Mouse (Mus musculus) MEL-GATA-1-ER (cell line): ENCODE measurements around the gene Tmem131l.

Source experiments
- DNase-seq: peaks from one replicate; pipeline ENCODE4 v3.0.0-alpha.2; 2012; ENCODE audit warnings: low read depth; ENCODE audit errors: extremely low read depth

The Tmem131l gene

DNA sequence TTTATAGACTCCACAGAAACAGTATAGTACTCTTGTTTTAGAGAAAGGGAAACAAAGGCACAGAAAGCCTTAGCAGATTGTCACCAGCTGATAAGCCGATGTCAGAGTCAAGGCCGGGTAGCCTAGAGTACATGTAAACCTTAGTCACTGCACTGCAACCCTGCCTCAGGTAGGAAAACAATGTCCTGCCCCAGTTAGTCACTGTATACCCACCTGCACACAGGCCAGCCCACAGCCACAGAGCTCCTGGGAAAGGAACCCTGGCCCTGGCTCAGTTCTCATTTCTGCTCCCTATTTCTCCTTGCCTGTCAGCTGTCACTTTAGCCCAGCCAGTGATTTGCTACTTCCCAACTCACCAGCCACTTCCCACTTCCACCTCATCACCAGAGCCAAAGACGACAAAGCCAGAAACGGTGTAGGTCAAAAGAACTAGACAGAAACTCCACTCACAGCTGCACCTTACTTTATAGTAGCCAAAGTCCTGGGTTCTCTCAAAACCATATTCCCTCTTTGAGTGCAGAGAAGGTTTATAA lies 24.4 kb downstream of the Tmem131l start:
- no peak for DNase-seq

DNA sequence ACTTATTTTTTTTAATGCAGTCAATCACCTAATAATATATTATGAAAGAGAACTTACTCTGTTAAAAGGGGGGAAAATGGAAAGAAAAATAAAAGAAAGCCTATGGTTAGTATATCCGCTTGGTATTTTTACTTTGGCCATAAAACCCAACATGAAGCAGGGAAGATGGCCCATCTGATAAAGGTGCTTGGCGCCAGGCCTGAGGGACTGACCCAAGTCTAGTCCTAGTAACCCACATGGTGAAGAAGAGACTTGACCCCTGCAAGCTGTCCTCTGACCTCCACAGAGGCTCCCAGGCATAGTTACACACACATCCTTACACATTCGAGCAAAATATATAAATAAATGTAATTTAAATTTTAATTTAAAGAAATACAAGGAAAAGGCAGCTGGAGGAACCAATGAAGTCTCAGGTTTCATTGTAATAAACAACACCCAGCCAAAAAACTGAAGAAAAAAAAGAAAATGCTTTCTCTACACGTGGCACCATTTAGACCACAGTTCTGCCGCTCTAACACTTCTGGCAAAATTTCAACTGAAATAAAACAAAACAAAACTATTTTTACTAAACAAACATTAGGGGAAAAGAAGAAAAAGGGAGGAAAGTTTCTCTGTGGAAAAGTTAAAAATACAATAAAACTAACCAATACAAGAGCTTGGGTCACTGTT lies 28.8 kb downstream of the Tmem131l start:
- no peak for DNase-seq

DNA sequence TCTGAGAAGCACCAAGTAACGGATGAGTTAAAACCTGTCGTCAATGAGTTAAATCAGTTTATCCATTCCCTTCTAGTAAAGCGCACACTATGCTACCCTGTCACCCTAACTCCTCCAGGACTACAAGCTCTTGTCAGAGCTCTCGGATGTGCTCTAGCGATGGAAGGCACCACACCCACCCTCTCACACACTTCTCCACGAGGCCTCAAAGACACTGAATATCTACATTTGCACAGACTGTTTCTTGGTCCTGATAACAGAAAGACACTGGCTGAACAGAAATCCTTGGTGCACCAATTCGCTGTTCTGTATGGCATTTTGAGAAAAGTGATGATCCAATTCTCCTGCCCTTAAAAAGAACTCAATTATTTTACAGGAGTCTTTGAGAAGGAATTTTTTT lies 34.0 kb downstream of the Tmem131l start:
- DNase-seq = no peak

DNA sequence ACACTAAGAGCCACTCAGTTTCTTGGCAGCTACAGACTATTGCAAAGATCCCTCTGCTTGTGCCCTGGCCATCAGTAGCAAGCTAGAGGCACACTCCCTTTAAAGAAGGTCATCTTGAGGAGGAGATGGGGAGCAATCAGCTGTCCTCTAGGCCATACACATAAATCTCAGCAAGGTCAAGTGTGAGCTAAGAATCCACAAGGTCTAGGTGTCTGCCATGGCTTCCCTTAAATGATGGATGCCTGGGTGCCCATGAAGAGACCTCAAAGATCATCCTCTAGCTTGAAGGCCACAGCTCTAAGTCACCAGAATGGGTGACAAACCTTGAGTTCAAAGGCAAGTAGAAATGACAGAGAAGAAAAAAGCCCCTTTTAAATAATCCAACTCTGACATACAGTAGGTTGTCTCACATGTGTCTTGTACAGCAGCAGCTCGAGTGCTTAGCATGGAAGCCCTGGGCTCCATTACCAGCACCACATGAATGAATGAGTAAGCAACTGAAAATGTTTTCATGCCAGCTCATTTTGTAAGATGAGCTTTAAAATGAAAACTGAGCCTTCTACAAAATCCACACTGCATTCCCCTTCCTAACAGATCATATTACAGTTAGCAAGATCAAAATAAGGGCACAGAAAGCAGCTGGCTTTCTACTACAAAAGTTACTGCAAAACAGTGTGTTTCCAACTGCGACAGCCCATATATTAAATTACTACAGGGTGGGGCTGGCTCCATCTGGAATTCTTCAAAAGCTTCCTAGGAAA lies 35.5 kb downstream of the Tmem131l start:
- DNase-seq = no peak

DNA sequence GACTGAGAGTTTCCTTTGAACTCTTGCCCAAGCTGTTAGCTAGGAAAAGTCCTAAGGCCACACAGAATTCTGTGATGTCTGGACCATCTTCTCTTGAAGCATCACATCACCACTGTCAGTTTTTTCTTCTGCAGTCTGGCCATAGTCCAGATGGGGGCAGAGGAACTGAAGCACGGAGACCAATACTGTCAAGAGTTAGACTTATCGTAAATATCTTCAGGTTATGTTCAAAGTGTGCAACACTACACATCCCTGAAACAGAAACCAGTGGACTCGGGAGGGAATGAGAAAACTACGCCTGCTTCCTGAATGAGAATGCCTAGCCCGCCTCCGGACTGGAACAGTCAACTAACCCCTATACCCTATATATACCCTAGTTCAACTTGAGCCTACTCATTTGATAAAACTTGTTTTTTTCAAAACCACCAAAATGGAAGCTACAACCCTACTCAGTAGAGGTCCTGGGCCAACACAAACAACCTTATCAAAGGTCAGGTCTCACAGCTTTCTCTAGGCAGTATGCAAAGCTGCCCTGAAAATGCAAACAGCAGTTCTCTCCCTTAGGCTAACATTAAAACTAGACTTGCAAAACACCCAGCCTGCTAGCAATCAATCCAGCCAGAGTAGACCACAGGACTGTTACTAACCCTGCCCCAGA lies 37.4 kb downstream of the Tmem131l start:
- no peak for DNase-seq

DNA sequence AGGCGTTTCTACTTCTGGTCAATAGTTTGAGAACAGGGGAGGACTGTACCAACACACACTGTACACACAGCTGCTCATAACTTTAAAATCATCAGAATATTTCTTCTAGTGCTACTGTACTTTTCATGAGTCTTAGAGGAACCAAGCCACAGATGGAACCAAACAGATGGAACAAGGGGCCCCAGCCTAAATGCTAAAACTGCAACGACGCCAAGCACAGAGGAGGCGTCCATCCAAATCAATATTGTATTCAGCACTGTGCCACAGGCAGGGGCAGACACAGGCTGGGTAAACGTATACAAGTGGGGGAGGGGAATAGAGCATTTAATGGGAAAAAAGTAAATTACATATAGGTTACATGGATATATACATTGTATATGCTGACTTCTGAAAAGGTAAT lies 42.4 kb downstream of the Tmem131l start:
- no peak for DNase-seq

DNA sequence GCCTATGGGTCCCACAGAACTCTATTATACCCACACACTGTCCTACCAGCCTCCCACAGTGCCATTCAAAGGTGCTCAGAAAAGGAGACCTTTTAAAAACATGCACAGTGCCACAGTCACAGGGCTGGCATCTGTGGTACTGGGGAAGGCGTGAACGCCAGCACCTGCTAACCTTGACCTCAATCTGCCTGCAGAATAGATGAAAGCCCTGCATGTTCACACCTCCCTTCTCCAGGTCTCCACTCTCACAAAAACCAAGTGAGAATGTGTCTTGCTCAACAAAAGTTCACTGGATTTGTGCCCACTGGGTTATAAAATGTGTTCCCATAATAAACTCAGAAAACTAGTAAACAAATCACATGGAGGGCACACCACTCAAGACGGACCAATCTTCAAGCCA lies 42.9 kb downstream of the Tmem131l start:
- no peak for DNase-seq

DNA sequence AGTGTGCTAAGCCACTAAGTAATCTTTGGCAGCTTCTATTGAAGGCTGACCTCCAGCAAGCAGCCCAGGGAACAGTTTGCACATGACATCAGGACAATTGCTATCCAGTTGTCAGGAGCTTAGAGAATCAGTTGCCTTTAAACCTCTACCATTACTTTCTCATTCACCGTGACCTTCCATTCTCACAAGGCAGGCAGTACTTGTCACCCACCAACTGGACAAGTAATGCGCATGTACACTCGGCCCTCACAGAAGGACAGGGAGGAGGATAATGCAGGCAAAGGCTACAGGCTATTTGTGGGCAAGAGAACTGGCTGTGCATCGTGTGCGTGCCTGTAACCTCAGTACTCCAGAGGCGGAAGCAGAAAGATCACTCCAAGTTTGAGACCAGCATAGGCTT lies 43.9 kb downstream of the Tmem131l start:
- DNase-seq = no peak

DNA sequence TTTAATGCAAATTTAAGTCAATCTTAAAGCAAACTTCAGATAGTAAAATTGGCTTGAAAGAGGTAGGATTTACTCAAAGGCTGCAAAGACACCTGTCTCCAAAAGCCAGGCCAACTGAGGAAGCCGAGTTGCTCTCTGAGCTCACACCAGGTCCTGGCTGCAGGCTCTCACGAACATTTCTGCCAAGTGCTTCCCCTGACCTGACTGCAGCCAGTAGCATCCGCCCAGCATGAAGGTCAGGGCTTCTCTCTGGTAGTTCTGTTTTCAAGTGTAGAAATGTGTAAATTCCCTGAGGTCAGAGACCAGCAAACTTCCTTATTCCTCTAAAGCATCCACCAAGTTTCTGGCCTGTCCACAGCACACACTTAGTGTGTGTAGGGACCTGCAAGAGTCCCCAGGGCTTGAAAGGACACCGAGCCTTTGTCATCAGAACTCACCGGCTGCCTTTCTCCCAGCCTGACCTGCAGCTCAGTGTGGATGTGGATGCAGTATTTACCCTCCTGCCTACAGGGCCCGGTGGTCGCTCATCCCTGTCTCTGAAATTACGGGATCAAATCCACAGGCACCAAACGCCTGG lies 44.6 kb downstream of the Tmem131l start:
- DNase-seq = no peak

DNA sequence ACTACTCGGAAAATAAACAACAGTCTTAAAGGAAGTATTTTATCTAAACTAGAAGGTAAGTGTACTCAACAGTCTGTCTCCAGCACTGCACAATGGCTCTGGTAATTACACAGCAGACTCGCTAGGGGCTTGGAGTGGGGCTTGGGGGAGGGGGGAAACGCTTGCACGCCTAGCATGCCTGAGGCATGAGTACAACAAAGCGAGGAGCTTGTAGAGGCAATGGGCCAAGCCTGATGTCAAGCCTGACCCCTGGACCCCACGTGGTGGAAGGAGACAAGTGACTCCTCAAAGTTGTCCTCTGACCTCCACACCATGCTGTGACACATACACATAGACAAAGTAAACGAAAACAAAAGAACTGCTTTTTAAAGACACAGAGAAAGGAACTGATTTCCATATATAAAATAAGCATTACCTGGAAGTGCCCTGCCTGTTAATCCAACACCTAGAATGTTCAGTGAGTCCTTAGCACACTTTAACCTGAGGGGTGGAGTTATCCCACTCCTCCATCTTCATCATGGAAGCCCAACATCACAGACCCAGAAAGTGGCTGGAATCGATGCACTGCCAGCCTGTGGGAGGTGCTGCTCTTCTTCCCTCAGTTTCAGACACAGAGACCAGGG lies 45.6 kb downstream of the Tmem131l start:
- DNase-seq = no peak

DNA sequence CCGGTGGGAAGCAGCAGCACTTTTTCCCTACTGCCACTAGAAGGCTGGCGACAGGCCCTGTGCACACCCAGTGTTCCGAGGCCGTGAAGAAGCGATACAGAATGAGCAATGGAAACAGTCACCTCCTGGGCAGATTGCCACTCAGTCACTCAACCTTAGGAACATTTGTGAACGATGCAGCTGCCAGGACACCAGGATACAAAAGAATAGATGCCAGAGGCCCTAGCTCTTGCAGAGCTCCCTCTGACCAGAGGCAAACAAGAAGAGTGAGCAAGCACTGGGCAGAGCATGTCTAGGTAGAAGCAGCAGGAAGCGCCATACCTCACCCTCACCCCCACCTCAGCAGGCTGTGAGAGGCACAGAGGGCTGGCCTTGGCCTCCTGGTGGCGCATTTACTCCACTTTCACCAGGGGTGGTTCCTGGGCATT lies 46.9 kb downstream of the Tmem131l start:
- no peak for DNase-seq

DNA sequence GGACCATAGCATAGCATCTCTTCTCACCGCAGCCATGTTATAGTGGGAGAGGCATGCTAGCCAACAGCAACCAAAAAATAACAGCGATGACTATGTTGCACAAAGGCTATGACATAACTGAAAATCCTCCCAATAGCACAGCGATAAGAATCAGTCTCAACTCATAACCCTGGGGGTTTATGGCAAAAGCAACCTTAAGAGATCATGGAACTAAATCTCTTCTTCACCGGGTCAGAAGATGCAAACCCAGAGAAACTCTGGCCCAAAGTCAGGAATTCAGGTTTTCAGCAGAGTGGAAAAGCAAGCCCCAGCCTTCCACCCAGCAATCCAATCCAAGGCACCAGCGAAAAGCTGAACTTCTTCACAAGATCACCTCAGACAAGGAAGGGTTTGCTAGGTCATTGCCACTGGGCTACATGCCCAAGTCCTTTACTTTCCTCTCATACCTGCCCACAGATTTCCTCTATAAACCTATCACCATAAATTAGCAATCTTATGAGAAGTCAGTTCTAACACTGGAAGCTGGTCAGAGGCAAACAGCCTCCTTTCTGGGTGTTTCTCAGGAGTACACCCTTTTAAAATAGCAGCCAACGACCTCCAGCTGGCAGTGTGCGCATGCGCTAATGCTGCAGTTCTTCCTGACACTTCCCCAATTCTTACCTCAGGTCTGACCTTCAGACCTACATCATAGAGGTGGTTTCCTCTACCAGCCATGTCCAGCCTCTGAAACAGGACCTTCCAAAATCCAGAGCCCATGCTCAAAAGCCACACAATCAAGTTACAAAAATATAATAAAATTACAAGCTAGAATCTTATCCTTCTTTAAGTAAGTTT lies 48.1 kb downstream of the Tmem131l start:
- no peak for DNase-seq

DNA sequence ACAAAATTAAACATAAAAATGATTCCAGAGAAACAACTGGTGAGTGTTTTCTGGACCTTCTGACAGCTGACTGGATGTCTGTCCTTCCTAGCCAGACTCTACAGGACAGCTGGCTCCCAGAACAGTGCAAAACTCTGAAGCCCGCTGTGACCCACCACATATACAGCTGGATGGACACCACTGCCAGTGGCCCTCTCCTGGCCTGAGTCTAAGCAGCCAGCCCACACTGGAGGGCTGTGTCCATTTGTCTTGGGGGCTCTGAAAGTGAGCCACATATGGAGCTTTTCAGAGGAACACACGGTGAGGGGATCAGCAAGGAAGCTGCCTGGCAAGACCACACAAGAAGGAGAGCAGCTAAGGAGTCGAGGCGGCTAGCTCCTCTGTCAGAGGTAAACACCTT lies 51.8 kb downstream of the Tmem131l start:
- DNase-seq = no peak

DNA sequence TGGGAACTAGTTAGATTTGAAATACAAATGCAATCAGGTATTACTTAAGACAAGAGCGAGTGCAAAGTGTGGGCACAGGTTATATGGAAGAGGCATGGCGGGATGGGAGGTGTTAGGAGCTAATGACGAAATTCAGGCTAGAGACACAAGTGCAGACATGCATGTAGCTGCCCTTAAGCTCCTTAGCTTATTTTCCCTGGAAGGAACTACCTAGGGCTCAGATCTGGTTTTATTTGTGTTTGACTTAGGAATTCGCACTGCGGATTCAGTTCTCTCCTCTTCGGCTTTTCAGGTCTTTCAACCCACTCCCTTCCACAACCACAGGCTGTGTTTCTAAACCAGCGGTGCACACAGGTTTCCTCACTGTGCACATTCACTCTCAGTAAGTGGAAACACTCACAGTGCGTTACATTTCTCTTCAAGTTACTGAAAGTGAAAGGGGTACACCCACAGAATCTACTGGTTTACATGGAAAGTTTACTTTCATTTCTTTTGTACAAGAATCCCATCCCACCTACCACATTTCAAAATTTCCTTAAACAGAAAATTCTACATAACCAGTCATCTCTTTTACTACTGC lies 52.4 kb downstream of the Tmem131l start:
- no peak for DNase-seq

DNA sequence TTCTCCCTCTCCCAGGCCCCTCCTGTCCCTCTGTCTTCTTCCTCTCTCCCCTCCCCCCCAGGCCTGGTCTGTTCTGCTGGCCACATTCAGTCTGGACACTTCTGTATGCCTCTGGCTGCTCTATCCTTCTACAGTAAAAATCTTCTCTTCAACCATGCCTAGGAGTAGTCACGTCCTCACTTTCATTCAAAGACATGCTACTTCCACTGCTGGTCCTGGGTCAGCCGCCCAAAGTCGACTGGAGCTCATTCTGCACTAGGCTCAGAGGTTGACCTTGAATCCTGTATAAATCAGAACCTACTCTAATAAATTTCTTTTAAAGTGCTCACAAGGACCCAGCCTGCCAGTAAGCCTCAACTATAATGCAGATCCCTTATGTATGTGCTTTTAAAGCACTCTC lies 53.2 kb downstream of the Tmem131l start:
- no peak for DNase-seq

DNA sequence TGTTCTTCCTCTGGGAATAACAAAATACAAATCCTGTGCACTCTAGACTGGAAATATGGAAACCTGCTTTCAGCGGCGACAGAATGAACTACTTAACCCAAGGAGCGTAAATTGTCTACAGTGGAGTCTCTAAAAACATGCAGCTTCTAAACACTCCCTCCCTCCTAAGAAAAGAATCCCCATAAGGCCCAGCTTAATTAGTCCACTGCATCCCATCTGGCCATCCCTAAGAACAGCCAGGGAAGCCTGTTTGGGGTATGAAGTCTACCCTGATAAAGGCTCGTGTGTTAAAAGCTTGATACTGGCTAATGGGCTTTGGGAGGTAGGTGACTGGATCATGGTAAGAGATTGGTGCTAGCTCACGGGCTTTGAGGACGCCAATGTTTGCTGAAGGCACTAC lies 54.5 kb downstream of the Tmem131l start:
- no peak for DNase-seq

DNA sequence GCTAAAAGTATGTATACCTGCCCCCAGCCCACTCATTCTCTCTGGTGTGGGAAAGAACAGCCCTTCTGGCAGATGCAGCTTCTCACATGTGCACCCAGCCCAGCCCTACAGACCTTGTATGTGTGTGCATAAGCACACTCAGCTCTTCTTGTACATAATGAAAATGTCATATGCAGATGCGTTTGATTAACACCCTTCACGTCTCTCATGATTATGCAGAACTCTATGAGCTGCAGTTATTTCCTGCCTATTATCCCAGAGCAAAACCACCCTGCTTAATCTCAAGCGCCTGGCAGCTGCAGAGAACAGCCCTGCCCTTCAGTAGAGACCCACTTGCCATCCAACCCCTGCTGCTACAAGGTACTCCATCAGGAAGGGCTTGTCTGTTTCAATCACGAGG lies 55.6 kb downstream of the Tmem131l start:
- no peak for DNase-seq

DNA sequence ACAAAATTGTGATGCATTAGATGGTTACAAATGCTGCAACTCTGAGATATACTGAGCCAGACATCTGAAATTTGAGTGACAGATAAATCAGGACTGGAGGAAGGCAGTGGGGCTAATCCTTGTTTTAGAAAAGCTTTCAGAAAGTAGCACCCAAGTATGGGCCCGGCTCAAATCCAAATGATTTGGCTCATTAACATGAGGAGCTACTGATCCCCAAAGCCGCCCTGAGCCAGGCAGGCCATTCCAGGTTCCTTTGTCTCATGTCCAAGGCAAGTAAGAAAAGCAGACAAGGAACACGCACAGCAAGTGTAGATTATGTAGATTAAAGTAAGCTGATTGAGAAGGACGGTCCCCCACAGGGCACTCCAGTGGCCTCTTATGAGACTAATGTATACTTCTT lies 57.2 kb downstream of the Tmem131l start:
- no peak for DNase-seq

DNA sequence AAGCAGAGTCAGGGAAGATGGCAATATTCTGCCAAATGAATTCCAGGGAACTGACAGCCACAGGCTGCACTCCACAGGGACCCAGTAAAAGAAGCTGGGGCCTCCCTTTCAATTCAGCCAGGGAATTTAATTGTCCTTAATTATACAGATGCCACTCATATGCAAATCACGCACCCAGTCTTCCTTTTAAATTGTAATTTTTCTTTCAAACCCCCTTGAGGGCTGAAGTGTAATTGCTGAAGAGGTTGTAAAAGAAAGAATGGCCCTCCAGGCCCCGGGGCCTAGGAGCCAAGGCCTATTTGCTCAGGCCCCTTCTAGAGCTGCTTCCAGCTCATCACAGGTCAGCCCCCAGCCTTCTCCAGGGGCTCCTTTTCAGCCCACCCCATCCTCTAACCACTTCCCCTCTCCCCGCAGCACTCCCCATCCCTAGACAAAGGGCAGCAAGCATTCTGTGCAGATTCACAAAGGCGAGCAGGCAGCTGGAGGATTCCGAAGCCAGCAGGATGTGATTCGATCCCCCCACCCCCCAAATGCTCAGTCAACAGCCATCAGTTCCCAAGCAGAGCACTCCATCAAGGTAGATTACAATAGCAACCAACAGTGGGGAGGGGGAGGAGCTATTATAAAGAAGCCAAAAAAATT lies 59.6 kb downstream of the Tmem131l start:
- DNase-seq = no peak
